Mouse (Mus musculus): ENCODE results near the gene Lman2l. TPM values are rescaled to one million over a fixed set of nuclear protein-coding genes. Genes with fewer than 3 reads are reported as not detected.

The Lman2l gene
- polyA plus RNA-seq, 1 experiment = 6.7 TPM

GRCm38 (mm10) chr1:36371934-36372845 is 72.9 kb downstream of the Lman2l start, which contains the start of gene Fer1l5:
Gene Fer1l5 (plus strand): TSS chr1:36372291.
- Histone ChIP-seq H3K27me3 (replicated peaks) (peaks cover 39% of the 10 kb centered on the region), H3K4me3 (replicated peaks) (no peak within 1 kb of the TSS), H3K9me3 (no peaks in the 10 kb centered on the region), H3K36me3 (replicated peaks; ENCODE audit: low read length) (peaks cover 4% of the 10 kb centered on the region), H3K4me1 (peaks cover 17% of the 10 kb centered on the region)
- TF ChIP-seq GATA1 (IDR thresholded peaks at IDR 0.05; ENCODE audit: borderline replicate concordance, low read length) (no peak), FLI1 (IDR thresholded peaks at IDR 0.05; ENCODE audit: low read length) (no peak)

DNA sequence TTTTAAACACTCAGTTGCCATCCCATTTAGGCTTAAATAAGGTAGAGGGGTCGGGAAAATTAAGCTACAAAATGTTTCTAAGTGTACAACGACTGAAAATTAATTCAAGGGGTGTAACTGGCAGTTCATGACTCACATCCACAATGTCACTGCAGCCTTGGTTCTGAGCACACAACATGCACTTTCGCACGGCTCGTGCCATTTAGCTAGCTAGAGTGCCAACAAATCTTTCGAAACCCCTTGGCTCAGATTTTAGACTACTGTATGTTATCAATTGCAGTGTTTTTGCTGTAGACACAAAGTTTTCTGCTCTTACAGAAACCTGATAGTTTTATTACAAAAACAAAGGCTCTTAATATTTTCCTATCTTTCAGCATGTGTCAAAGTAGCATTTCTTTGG is 74.2 kb downstream of the Lman2l start:
- peaks cover 23% of the 10 kb centered on the region for H3K4me1 ChIP-seq

More for the DNA sequence above, 74.2 kb downstream of the Lman2l start:
- H3K4me3 ChIP-seq (replicated peaks) = no peak overlapping the region
- H3K27me3 ChIP-seq (replicated peaks) = peaks cover 35% of the 10 kb centered on the region
- no peaks in the 10 kb centered on the region for H3K9me3 ChIP-seq
- H3K36me3 ChIP-seq (replicated peaks; ENCODE audit: low read length) = peaks cover 13% of the 10 kb centered on the region
- TF ChIP-seq FLI1 (IDR thresholded peaks at IDR 0.05; ENCODE audit: low read length) = no peak
- TF ChIP-seq GATA1 (IDR thresholded peaks at IDR 0.05; ENCODE audit: borderline replicate concordance, low read length) = no peak

Other genes starting within 250 kb of the Lman2l start
- 3.3 and 3.4 TPM in 2 replicates for gene Uggt1, start 200.6 kb downstream of the Lman2l start, polyA plus RNA-seq (2012; ENCODE audit: insufficient read depth, low replicate concordance)
- gene Neurl3, start 170.6 kb downstream of the Lman2l start, polyA plus RNA-seq (2012; ENCODE audit: insufficient read depth, low replicate concordance) = 10.2 and 15.0 TPM in 2 replicates
- 4.4 and 17.4 TPM in 2 replicates for gene Arid5a, start 137.5 kb downstream of the Lman2l start, polyA plus RNA-seq (2012; ENCODE audit: insufficient read depth, low replicate concordance)
- 5.8 and 6.6 TPM in 2 replicates for gene Kansl3, start 76.1 kb downstream of the Lman2l start, polyA plus RNA-seq (2012; ENCODE audit: insufficient read depth, low replicate concordance)
- not detected in 2 replicates for gene Fer1l5, start 73.0 kb downstream of the Lman2l start, polyA plus RNA-seq (2012; ENCODE audit: insufficient read depth, low replicate concordance)
- 7.7 and 8.4 TPM in 2 replicates for gene Cnnm4, start 26.3 kb upstream of the Lman2l start, polyA plus RNA-seq (2012; ENCODE audit: insufficient read depth, low replicate concordance)
- gene Cnnm3, start 66.6 kb upstream of the Lman2l start, polyA plus RNA-seq (2012; ENCODE audit: insufficient read depth, low replicate concordance) = 9.6 and 10.5 TPM in 2 replicates
- 2.7 and 5.6 TPM in 2 replicates for gene Ankrd23, start 91.6 kb upstream of the Lman2l start, polyA plus RNA-seq (2012; ENCODE audit: insufficient read depth, low replicate concordance)
- gene Gm42417, start 94.2 kb upstream of the Lman2l start, polyA plus RNA-seq (2012; ENCODE audit: insufficient read depth, low replicate concordance) = not detected in 2 replicates
- 7.9 and 10.2 TPM in 2 replicates for gene Ankrd39, start 102.2 kb upstream of the Lman2l start, polyA plus RNA-seq (2012; ENCODE audit: insufficient read depth, low replicate concordance)
- 1.3 TPM in 1 of 2 replicates, not detected in the other for gene Sema4c, start 113.1 kb upstream of the Lman2l start, polyA plus RNA-seq (2012; ENCODE audit: insufficient read depth, low replicate concordance)
- 2.0 TPM in 1 of 2 replicates, not detected in the other for gene Fam178b, start 237.9 kb upstream of the Lman2l start, polyA plus RNA-seq (2012; ENCODE audit: insufficient read depth, low replicate concordance)
- gene Cox5b, start 246.2 kb upstream of the Lman2l start, polyA plus RNA-seq (2012; ENCODE audit: insufficient read depth, low replicate concordance) = 541 and 3,162 TPM in 2 replicates

Measured in megakaryocyte, embryonic 14.5 days (primary cell).